Mouse (Mus musculus) E14TG2a.4 (cell line): ENCODE data around the gene Krtap9-1.

ENCODE experiments used
- H3K27me3 ChIP-seq: 2 replicates; pipeline ENCODE4 v1.6.1; 2014; ENCODE audit warnings: low read length, control low read depth; ENCODE audit not compliant: insufficient read depth
- H3K36me3 ChIP-seq: 2 replicates; pipeline ENCODE4 v1.6.1; 2014; ENCODE audit warnings: low read length, control low read depth; ENCODE audit not compliant: insufficient read depth
- H3K4me1 ChIP-seq: replicated peaks from 2 replicates; pipeline ENCODE4 v1.6.1; 2014; ENCODE audit warnings: low read depth, low read length, control low read depth
- H3K4me3 ChIP-seq: replicated peaks from 2 replicates; pipeline ENCODE4 v1.5.1; 2014; ENCODE audit warnings: mild to moderate bottlenecking, low read length
- H3K9me3 ChIP-seq: 2 replicates; pipeline ENCODE4 v1.6.1; 2014; ENCODE audit warnings: low read length, control low read depth
- CTCF ChIP-seq: conservative IDR thresholded peaks from 2 replicates; pipeline ENCODE4 v1.5.1; 2014; ENCODE audit warnings: low read length
- NANOG ChIP-seq: IDR thresholded peaks from 2 replicates; pipeline ENCODE4 v1.6.1; 2014; ENCODE audit warnings: borderline replicate concordance, low read length, mixed read lengths
- POU5F1 ChIP-seq: IDR thresholded peaks from 2 replicates; pipeline ENCODE4 v1.6.1; 2014; ENCODE audit warnings: low read length, borderline replicate concordance

Krtap9-1 gene

DNA sequence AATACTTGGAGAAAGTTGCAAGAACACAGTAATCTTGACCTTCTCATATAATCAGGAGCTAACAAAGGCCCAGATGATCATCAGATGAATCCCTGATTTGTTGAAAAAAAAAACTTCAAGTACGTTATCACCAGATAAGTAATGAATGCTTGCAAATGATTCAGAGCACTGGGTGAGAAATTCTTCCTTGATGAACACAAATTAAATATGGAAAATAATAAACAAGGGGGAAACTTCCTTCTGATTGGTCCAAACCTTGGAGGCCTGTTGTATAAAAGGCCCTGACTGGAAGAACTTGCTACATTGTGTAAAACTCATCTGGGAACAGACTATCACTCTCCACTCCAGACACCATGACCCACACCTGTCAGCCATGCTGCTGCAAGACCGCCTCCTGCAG is 34.4 kb downstream of the Krtap9-1 start, which contains the start of gene Krtap31-1:
TSS of gene Krtap31-1 (plus strand) at position 301 of the 400 bp plus-strand sequence.
- H3K36me3 ChIP-seq: no peaks in the 10 kb centered on the region
- no peak for TF ChIP-seq CTCF
- no peak for TF ChIP-seq POU5F1
- TF ChIP-seq NANOG: no peak
- no peaks in the 10 kb centered on the region for H3K27me3 ChIP-seq

DNA sequence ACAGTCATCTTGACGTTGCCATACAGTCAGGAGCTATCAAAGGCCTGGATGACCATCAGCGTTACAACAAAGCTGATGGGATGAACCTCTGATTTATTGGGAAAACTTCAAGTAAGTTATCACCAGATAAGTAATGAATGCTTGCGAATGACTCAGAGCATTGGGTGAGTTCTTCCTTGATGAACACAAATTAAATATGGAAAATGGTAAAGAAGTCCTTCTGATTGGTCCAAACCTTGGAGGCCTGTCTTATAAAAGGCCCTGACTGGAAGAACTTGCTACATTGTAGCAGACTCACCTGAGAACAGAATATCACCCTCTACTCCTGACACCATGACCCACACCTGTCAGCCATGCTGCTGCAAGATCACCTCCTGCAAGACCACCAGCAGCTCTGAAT is 41.3 kb downstream of the Krtap9-1 start, which contains the start of gene Gm11565:
TSS of gene Gm11565 (plus strand) at position 301 of the 400 bp plus-strand sequence.
- no peaks in the 10 kb centered on the region for H3K27me3 ChIP-seq
- no peaks in the 10 kb centered on the region for H3K36me3 ChIP-seq
- TF ChIP-seq NANOG (no peak), CTCF (no peak), POU5F1 (no peak)
- peaks cover 8% of the 10 kb centered on the region; the same call in 1 of the 2 replicates for H3K4me1 ChIP-seq
- H3K4me3 ChIP-seq: no peak within 1 kb of the TSS
- H3K9me3 ChIP-seq: no peaks in the 10 kb centered on the region

More for the DNA sequence above, 34.4 kb downstream of the Krtap9-1 start, which contains the start of gene Krtap31-1:
- H3K4me1 ChIP-seq: no peaks in the 10 kb centered on the region
- H3K9me3 ChIP-seq: no peaks in the 10 kb centered on the region
- no peak within 1 kb of the TSS for H3K4me3 ChIP-seq
